Mouse (Mus musculus) heart, embryonic 13.5 days (tissue): ENCODE measurements around the gene Tmem178b. TPM values are rescaled to one million over a fixed set of nuclear protein-coding genes. Genes with fewer than 3 reads are reported as not detected.

Experiments
- ATAC-seq: fragments of 200-750 bp; cut with Nextera tagmentation; 2 replicates; pipeline ENCODE4 v1.8.0; 2017; ENCODE audit warnings: moderate TSS enrichment; ENCODE audit not compliant: insufficient number of reproducible peaks, low FRiP score, low TSS enrichment; ENCODE audit errors: extremely low read depth
- H3K27ac ChIP-seq: fragments of 300-500 bp; sonication (generic); replicated peaks from 2 replicates; pipeline ENCODE4 v1.5.1; 2015; ENCODE audit warnings: moderate library complexity, mild to moderate bottlenecking, inconsistent platforms
- H3K27me3 ChIP-seq: fragments of 300-500 bp; sonication (generic); replicated peaks from 2 replicates; pipeline ENCODE4 v1.6.1; 2015; ENCODE audit warnings: mild to moderate bottlenecking, inconsistent platforms
- H3K36me3 ChIP-seq: fragments of 300-500 bp; sonication (generic); 2 replicates; pipeline ENCODE4 v1.6.1; 2015; ENCODE audit warnings: mild to moderate bottlenecking, inconsistent platforms
- H3K4me1 ChIP-seq: fragments of 300-500 bp; sonication (generic); 2 replicates; pipeline ENCODE4 v1.6.1; 2015; ENCODE audit warnings: inconsistent platforms
- H3K4me2 ChIP-seq: fragments of 300-500 bp; sonication (generic); 2 replicates; pipeline ENCODE4 v1.6.1; 2015; ENCODE audit warnings: inconsistent platforms, mild to moderate bottlenecking, moderate library complexity
- H3K4me3 ChIP-seq: fragments of 300-500 bp; sonication (generic); 2 replicates; pipeline ENCODE4 v1.5.1; 2015; ENCODE audit warnings: moderate library complexity, mild to moderate bottlenecking, inconsistent platforms
- H3K9ac ChIP-seq: fragments of 300-500 bp; sonication (generic); 2 replicates; pipeline ENCODE4 v1.6.1; 2015; ENCODE audit warnings: inconsistent platforms, mild to moderate bottlenecking, moderate library complexity
- H3K9me3 ChIP-seq: fragments of 300-500 bp; sonication (generic); 2 replicates; pipeline ENCODE4 v1.6.1; 2016; ENCODE audit warnings: inconsistent platforms
- WGBS: fragments of 180-500 bp; shearing (Covaris S2); methylation state at CpG from one replicate; pipeline ENCODE4 v1.1.7; 2015; ENCODE audit warnings: mixed read lengths; 5-methylcytosine and 5-hydroxymethylcytosine counted together
- polyA plus RNA-seq: library from polyadenylated mRNA; unstranded; fragments of >200 nt; fragmentation: Nextera tagmentation; extraction: Ambion mirVana; gene quantifications from 2 replicates; pipeline ENCODE4 v1.2.1, GENCODE M21; 2015

Gene Tmem178b
- polyA plus RNA-seq, 1 experiment from 2014 or later = 0.03 TPM

DNA sequence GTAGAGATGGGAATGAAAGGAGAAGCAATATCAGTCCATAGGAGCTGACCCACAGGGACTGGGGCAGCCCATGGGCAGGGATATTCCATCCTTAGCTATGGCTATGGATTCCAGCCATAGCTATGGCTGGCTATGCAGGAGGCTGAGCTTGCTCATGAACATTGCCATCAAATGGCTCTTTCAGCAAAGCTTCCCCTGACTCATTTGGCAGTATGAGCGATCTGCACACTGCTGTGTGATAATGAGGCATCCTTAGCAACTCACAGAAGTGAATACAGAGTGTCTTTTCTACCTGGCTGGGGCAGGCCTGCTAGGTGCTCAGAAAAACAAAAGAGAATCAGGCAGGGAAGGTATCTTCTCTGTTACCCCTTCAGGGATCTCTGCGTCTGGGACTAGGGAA, 332.3 kb downstream of the Tmem178b start:
- Histone ChIP-seq H3K27ac (no peak overlapping the region), H3K36me3 (no peaks in the 10 kb centered on the region), H3K4me2 (no peak overlapping the region), H3K9ac (no peak overlapping the region), H3K9me3 (no peaks in the 10 kb centered on the region), H3K4me1 (no peaks in the 10 kb centered on the region), H3K4me3 (no peak overlapping the region), H3K27me3 (peaks cover 15% of the 10 kb centered on the region; the same call in 1 of the 2 replicates)
- ATAC-seq = no peak
- WGBS = 62% methylated on average over 2 of the region's 2 CpGs

DNA sequence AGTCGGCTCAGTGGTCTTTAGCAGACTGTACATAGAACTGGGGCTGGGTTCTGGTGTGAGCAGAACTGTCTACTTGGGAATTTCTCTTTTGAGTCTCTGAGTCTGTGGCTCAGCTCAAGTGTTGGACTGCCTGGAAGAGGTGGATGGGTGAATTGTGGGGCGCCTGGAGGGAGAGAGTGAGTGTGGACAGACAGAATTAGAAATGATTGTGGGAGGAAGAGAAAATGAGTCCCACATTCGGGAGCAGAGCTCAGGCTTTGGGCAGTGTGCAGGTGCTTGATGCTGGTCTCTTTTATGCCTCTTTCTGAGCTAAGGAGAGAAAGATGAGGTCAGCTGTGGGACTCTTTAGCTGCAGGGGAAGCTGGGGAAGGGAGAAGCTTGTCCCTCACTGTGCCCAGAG, 334.9 kb downstream of the Tmem178b start:
- WGBS = 76% methylated on average over 3 of the region's 3 CpGs
- peaks cover 2% of the 10 kb centered on the region; the same call in 1 of the 2 replicates for H3K27me3 ChIP-seq
- ATAC-seq = no peak
- H3K9ac ChIP-seq = no peak overlapping the region
- no peaks in the 10 kb centered on the region for H3K36me3 ChIP-seq
- no peaks in the 10 kb centered on the region for H3K4me1 ChIP-seq
- no peaks in the 10 kb centered on the region for H3K9me3 ChIP-seq
- no peak overlapping the region for H3K4me3 ChIP-seq
- no peak overlapping the region for H3K27ac ChIP-seq
- H3K4me2 ChIP-seq = no peak overlapping the region

DNA sequence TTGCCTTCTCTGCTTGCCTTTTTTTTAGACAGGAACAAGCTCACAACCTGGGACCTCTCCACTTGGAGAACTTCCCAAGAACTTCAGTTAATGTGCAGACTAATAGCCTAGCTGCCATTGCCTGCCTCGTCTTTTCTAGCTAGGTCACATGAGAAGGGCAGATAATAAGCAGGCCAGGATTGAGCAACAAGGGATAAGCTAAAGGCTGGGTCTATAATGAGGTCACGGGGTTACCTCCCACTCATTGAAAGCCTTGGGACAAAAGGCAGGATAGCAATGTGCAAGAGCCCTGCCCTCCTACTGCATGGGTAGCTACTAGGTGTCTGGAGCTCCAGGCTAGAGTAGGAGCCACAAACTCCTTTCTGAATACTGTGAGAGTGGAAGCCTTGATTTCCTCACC, 336.1 kb downstream of the Tmem178b start:
- no peaks in the 10 kb centered on the region; the same call in 1 of the 2 replicates for H3K27me3 ChIP-seq
- no peaks in the 10 kb centered on the region for H3K9me3 ChIP-seq
- H3K36me3 ChIP-seq = no peaks in the 10 kb centered on the region
- H3K9ac ChIP-seq = no peak overlapping the region
- no peak overlapping the region for H3K4me2 ChIP-seq
- H3K4me1 ChIP-seq = no peaks in the 10 kb centered on the region
- no peak overlapping the region for H3K27ac ChIP-seq
- WGBS = 35% methylated on average over 2 of the region's 2 CpGs
- H3K4me3 ChIP-seq = no peak overlapping the region
- ATAC-seq = no peak

- Histone ChIP-seq H3K4me1 (no peaks in the 10 kb centered on the region), H3K27ac (no peak overlapping the region), H3K4me2 (no peak overlapping the region), H3K4me3 (no peak overlapping the region), H3K36me3 (no peaks in the 10 kb centered on the region), H3K9me3 (no peaks in the 10 kb centered on the region), H3K9ac (no peak overlapping the region), H3K27me3 (no peaks in the 10 kb centered on the region)
- WGBS = 90% methylated on average over 12 of the region's 12 CpGs
- no peak for ATAC-seq
Observed at GRCm38 (mm10) chr6:40217154-40217553, 344.1 kb downstream of the Tmem178b start.

GRCm38 (mm10) chr6:40217651-40218050, 344.6 kb downstream of the Tmem178b start:
- H3K27ac ChIP-seq = no peak overlapping the region
- H3K4me1 ChIP-seq = no peaks in the 10 kb centered on the region
- no peaks in the 10 kb centered on the region for H3K27me3 ChIP-seq
- 81% methylated on average over 3 of the region's 3 CpGs for WGBS
- no peak overlapping the region for H3K4me3 ChIP-seq
- H3K9ac ChIP-seq = no peak overlapping the region
- ATAC-seq = no peak
- no peaks in the 10 kb centered on the region for H3K36me3 ChIP-seq
- no peaks in the 10 kb centered on the region for H3K9me3 ChIP-seq
- H3K4me2 ChIP-seq = no peak overlapping the region

DNA sequence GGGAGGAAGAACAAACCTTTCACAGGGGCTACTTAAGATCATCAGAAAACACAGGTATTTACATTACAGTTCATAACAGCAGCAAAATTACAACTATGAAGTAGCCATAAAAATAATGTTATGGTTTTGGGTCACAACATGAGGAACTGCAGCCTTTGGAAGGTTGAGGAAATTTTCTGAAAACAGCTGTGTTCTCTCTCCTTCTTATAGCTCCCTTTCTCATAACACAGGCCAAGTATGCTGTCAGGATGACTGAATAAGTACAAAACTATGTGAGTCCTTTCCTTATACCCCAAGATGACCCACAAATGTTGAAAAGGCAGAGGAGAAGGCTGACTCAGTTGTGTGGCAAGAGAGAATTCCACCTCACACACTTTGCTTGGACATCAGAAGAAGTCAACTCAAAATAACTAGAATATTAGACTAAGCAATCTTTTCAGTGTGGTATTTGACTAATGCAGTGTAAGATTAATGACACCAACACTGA, 347.6 kb downstream of the Tmem178b start:
- no peak overlapping the region for H3K9ac ChIP-seq
- H3K9me3 ChIP-seq = no peaks in the 10 kb centered on the region
- no peaks in the 10 kb centered on the region for H3K36me3 ChIP-seq
- H3K4me2 ChIP-seq = no peak overlapping the region
- no peak overlapping the region for H3K27ac ChIP-seq
- H3K4me3 ChIP-seq = no peak overlapping the region
- no peaks in the 10 kb centered on the region for H3K4me1 ChIP-seq
- no peak for ATAC-seq
- no peaks in the 10 kb centered on the region for H3K27me3 ChIP-seq

GRCm38 (mm10) chr6:40225585-40226280, 352.7 kb downstream of the Tmem178b start:
- Histone ChIP-seq H3K36me3 (no peaks in the 10 kb centered on the region), H3K4me2 (no peak overlapping the region), H3K27me3 (no peaks in the 10 kb centered on the region), H3K9me3 (no peaks in the 10 kb centered on the region), H3K9ac (no peak overlapping the region), H3K27ac (no peak overlapping the region), H3K4me1 (no peaks in the 10 kb centered on the region), H3K4me3 (no peak overlapping the region)
- no peak for ATAC-seq
- WGBS = 72% methylated on average over 11 of the region's 11 CpGs

- H3K4me2 ChIP-seq = no peak overlapping the region
- no peak overlapping the region for H3K27ac ChIP-seq
- no peaks in the 10 kb centered on the region for H3K27me3 ChIP-seq
- WGBS = 57% methylated on average over 2 of the region's 2 CpGs
- H3K36me3 ChIP-seq = no peaks in the 10 kb centered on the region
- no peaks in the 10 kb centered on the region for H3K4me1 ChIP-seq
- ATAC-seq = no peak
- no peak overlapping the region for H3K4me3 ChIP-seq
- H3K9me3 ChIP-seq = no peaks in the 10 kb centered on the region
- no peak overlapping the region for H3K9ac ChIP-seq
Observed at GRCm38 (mm10) chr6:40228981-40229380, 355.9 kb downstream of the Tmem178b start.

- Histone ChIP-seq H3K4me2 (no peak overlapping the region), H3K9me3 (no peaks in the 10 kb centered on the region), H3K27ac (no peak overlapping the region), H3K4me1 (no peaks in the 10 kb centered on the region), H3K27me3 (no peaks in the 10 kb centered on the region), H3K9ac (no peak overlapping the region), H3K4me3 (no peak overlapping the region), H3K36me3 (no peaks in the 10 kb centered on the region)
- ATAC-seq = no peak
- WGBS = 77% methylated on average over 9 of the region's 9 CpGs
Observed at GRCm38 (mm10) chr6:40229985-40230384, 356.9 kb downstream of the Tmem178b start.

DNA sequence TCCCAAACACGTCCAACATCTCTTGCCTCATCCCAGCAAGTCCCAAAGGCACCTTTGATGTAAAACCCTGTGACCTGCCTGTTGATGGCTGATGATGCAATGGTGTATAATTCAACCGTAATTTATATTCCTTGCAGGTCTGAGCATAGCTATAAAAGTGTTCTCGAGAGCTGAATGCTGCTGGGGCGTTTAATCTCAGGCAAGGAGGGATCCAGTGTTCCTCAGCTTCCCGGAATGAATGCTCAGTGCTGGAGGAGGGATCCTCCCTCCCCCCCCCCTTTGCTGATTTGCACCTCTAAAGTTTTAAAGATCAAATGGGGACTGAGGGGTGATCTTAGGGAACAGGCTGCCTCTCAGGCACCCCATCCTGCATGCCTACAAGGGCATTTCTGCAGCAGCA, 361.0 kb downstream of the Tmem178b start:
- no peak overlapping the region for H3K27ac ChIP-seq
- H3K4me1 ChIP-seq = no peaks in the 10 kb centered on the region
- H3K4me3 ChIP-seq = no peak overlapping the region
- H3K9me3 ChIP-seq = no peaks in the 10 kb centered on the region
- H3K27me3 ChIP-seq = no peaks in the 10 kb centered on the region
- ATAC-seq = no peak
- H3K4me2 ChIP-seq = no peak overlapping the region
- WGBS = 51% methylated on average over 5 of the region's 5 CpGs
- H3K9ac ChIP-seq = no peak overlapping the region
- no peaks in the 10 kb centered on the region for H3K36me3 ChIP-seq

- no peaks in the 10 kb centered on the region for H3K4me1 ChIP-seq
- H3K4me2 ChIP-seq = no peak overlapping the region
- H3K9ac ChIP-seq = no peak overlapping the region
- H3K4me3 ChIP-seq = no peak overlapping the region
- 27% methylated on average over 10 of the region's 10 CpGs for WGBS
- H3K27ac ChIP-seq = no peak overlapping the region
- no peak for ATAC-seq
- no peaks in the 10 kb centered on the region for H3K27me3 ChIP-seq
- no peaks in the 10 kb centered on the region for H3K36me3 ChIP-seq
- no peaks in the 10 kb centered on the region for H3K9me3 ChIP-seq
Observed at GRCm38 (mm10) chr6:40235793-40236470, 362.9 kb downstream of the Tmem178b start.
